Mouse (Mus musculus) myocyte (in vitro differentiated cells): ENCODE data around the gene Cry2. TPM values are rescaled to one million over a fixed set of nuclear protein-coding genes. Genes with fewer than 3 reads are reported as not detected.
A peak's percentile ranks its signal among the peaks of the same experiment; 100 is the strongest.

ENCODE experiments used
- H3K27me3 ChIP-seq: one replicate; pipeline ENCODE4 v1.6.1; 2011; ENCODE audit not compliant: control insufficient read depth, insufficient read depth, insufficient read length
- H3K36me3 ChIP-seq: one replicate; pipeline ENCODE4 v1.6.1; 2011; ENCODE audit not compliant: control insufficient read depth, insufficient read depth
- H3K4me2 ChIP-seq: one replicate; pipeline ENCODE4 v1.6.1; 2011; ENCODE audit warnings: low read depth, control low read depth
- H3K4me3 ChIP-seq: one replicate; pipeline ENCODE4 v1.5.1; 2011; ENCODE audit warnings: mild to moderate bottlenecking, control low read depth, moderate library complexity
- H3K79me2 ChIP-seq: one replicate; pipeline ENCODE4 v1.6.1; 2011; ENCODE audit not compliant: control insufficient read depth, insufficient read depth
- H3ac ChIP-seq: one replicate; pipeline ENCODE4 v1.6.1; 2011; ENCODE audit not compliant: control insufficient read depth, insufficient read length
- CEBPB ChIP-seq: IDR thresholded peaks from 2 replicates; pipeline ENCODE4 v1.6.1; 2011; ENCODE audit warnings: mild to moderate bottlenecking, moderate library complexity; ENCODE audit not compliant: poor library complexity, insufficient read depth, severe bottlenecking
- E2F4 ChIP-seq: IDR thresholded peaks from one replicate; pipeline ENCODE4 v1.6.1; 2011; ENCODE audit warnings: mild to moderate bottlenecking, control low read depth, moderate library complexity; ENCODE audit not compliant: insufficient read depth
- MAX ChIP-seq: IDR thresholded peaks from one replicate; pipeline ENCODE4 v1.6.1; 2011; ENCODE audit warnings: low read depth, mild to moderate bottlenecking, control low read depth
- MYOD1 ChIP-seq, 3 experiments: IDR thresholded peaks; one replicate each; pipeline ENCODE4 v1.6.1; 2011; ENCODE audit warnings: control low read depth in 2 of 3, low read depth in 2 of 3, mild to moderate bottlenecking in 2 of 3, moderate library complexity in 1 of 3; ENCODE audit not compliant: insufficient read length in 2 of 3, control insufficient read depth in 1 of 3
- MYOG ChIP-seq, 3 experiments: IDR thresholded peaks; one replicate each; pipeline ENCODE4 v1.6.1; 2011; ENCODE audit warnings: control low read depth in 2 of 3, low read depth in 2 of 3, mild to moderate bottlenecking in 2 of 3; ENCODE audit not compliant: insufficient read length in 2 of 3, control insufficient read depth in 1 of 3, insufficient read depth in 1 of 3
- POLR2A ChIP-seq: IDR thresholded peaks from one replicate; pipeline ENCODE4 v1.6.1; 2011; ENCODE audit warnings: low read depth, mild to moderate bottlenecking, control low read depth, moderate library complexity; ENCODE audit not compliant: insufficient read length
- POLR2AphosphoS2 ChIP-seq: IDR thresholded peaks from one replicate; pipeline ENCODE4 v1.6.1; 2011; ENCODE audit warnings: low read depth, control low read depth; ENCODE audit not compliant: insufficient read length
- REST ChIP-seq: IDR thresholded peaks from one replicate; pipeline ENCODE4 v1.6.1; 2011; ENCODE audit warnings: mild to moderate bottlenecking, control low read depth, moderate library complexity; ENCODE audit not compliant: insufficient read depth, insufficient read length
- SRF ChIP-seq: IDR thresholded peaks from one replicate; pipeline ENCODE4 v1.6.1; 2011; ENCODE audit warnings: low read depth; ENCODE audit not compliant: control insufficient read depth, insufficient read length
- TCF12 ChIP-seq: IDR thresholded peaks from one replicate; pipeline ENCODE4 v1.6.1; 2011; ENCODE audit warnings: mild to moderate bottlenecking, control low read depth; ENCODE audit not compliant: poor library complexity, insufficient read depth, severe bottlenecking
- TCF3 ChIP-seq: IDR thresholded peaks from one replicate; pipeline ENCODE4 v1.6.1; 2011; ENCODE audit warnings: low read depth, control low read depth; ENCODE audit not compliant: insufficient read length
- USF1 ChIP-seq: IDR thresholded peaks from one replicate; pipeline ENCODE4 v1.6.1; 2011; ENCODE audit warnings: low read depth, mild to moderate bottlenecking, control low read depth, moderate library complexity
- polyA plus RNA-seq: library from polyadenylated mRNA; unstranded; fragments of >200 nt; fragmentation: generic; extraction: Trizol; gene quantifications from one replicate; pipeline ENCODE4 v1.2.1, GENCODE M21; 2012; ENCODE audit warnings: missing spikeins

Gene Cry2
- polyA plus RNA-seq, 1 experiment, result 9.3 TPM

- Histone ChIP-seq H3ac (no peak overlapping the region), H3K4me2 (peak overlapping the region; percentile 69), H3K4me3 (no peak overlapping the region), H3K79me2 (no peaks in the 10 kb centered on the region), H3K27me3 (no peaks in the 10 kb centered on the region), H3K36me3 (no peaks in the 10 kb centered on the region)
- TF ChIP-seq USF1 (no peak), MYOD1 (IDR thresholded peaks at IDR 0.05; ENCODE audit: control insufficient read depth in 1 of 3, insufficient read length in 2 of 3, low read depth in 2 of 3) (peak in 2 of 3 experiments; percentile 35 to 88), POLR2A (no peak), POLR2AphosphoS2 (no peak), MAX (no peak), CEBPB (peak; percentile 87), MYOG (IDR thresholded peaks at IDR 0.05; ENCODE audit: control insufficient read depth in 1 of 3, insufficient read depth in 1 of 3, insufficient read length in 2 of 3, low read depth in 2 of 3) (peak in 2 of 3 experiments; percentile 48 to 85), REST (no peak), SRF (no peak), TCF12 (peak; percentile 33), TCF3 (no peak), E2F4 (no peak)
These were observed 30.8 kb upstream of the Cry2 start for GRCm38 (mm10) chr2:92464690-92465089.

- Histone ChIP-seq H3K27me3 (no peaks in the 10 kb centered on the region), H3K4me2 (no peak overlapping the region), H3K79me2 (peaks cover 13% of the 10 kb centered on the region), H3K4me3 (no peak overlapping the region), H3ac (no peak overlapping the region), H3K36me3 (peaks cover 3% of the 10 kb centered on the region)
- TF ChIP-seq USF1, result no peak
- TF ChIP-seq MAX, result no peak
- TF ChIP-seq MYOD1 (IDR thresholded peaks at IDR 0.05; ENCODE audit: control insufficient read depth in 1 of 3, insufficient read length in 2 of 3, low read depth in 2 of 3), result no peak
- TF ChIP-seq MYOG (IDR thresholded peaks at IDR 0.05; ENCODE audit: control insufficient read depth in 1 of 3, insufficient read depth in 1 of 3, insufficient read length in 2 of 3, low read depth in 2 of 3), result no peak
- no peak for TF ChIP-seq TCF12
- TF ChIP-seq CEBPB, result no peak
These were observed 27.4 kb upstream of the Cry2 start for GRCm38 (mm10) chr2:92461215-92461614.

- no peaks in the 10 kb centered on the region for H3K27me3 ChIP-seq
- H3K4me2 ChIP-seq, result peak within 1 kb of the TSS; percentile 96
- peaks cover 3% of the 10 kb centered on the region for H3K36me3 ChIP-seq
- H3K79me2 ChIP-seq, result peaks cover 13% of the 10 kb centered on the region
- peak within 1 kb of the TSS; percentile 39 for H3ac ChIP-seq
- peak within 1 kb of the TSS; percentile 84 for H3K4me3 ChIP-seq
- TF ChIP-seq TCF12, result no peak
- TF ChIP-seq MYOG (IDR thresholded peaks at IDR 0.05; ENCODE audit: control insufficient read depth in 1 of 3, insufficient read depth in 1 of 3, insufficient read length in 2 of 3, low read depth in 2 of 3), result no peak
- TF ChIP-seq POLR2AphosphoS2, result no peak
- no peak for TF ChIP-seq POLR2A
- TF ChIP-seq TCF3, result no peak
- TF ChIP-seq E2F4, result no peak
- no peak for TF ChIP-seq USF1
- no peak for TF ChIP-seq REST
- no peak for TF ChIP-seq CEBPB
These were observed 26.3 kb upstream of the Cry2 start, which contains the start of gene Slc35c1 for GRCm38 (mm10) chr2:92459921-92460707. Gene Slc35c1 (minus strand): TSS chr2:92460538.

GRCm38 (mm10) chr2:92459141-92459920 lies 25.5 kb upstream of the Cry2 start:
- Histone ChIP-seq H3K27me3 (no peaks in the 10 kb centered on the region), H3K36me3 (peaks cover 3% of the 10 kb centered on the region), H3ac (peak overlapping the region; percentile 39), H3K4me2 (peak overlapping the region; percentile 96), H3K79me2 (peaks cover 13% of the 10 kb centered on the region), H3K4me3 (peak overlapping the region; percentile 84)
- peak in 1 of 3 experiments; percentile 14 for TF ChIP-seq MYOD1 (IDR thresholded peaks at IDR 0.05; ENCODE audit: control insufficient read depth in 1 of 3, insufficient read length in 2 of 3, low read depth in 2 of 3)
- no peak for TF ChIP-seq TCF3
- no peak for TF ChIP-seq CEBPB
- TF ChIP-seq POLR2AphosphoS2, result peak; percentile 86
- no peak for TF ChIP-seq REST
- peak; percentile 39 for TF ChIP-seq E2F4
- TF ChIP-seq POLR2A, result peak; percentile 95
- no peak for TF ChIP-seq TCF12
- TF ChIP-seq MAX, result no peak
